Mouse (Mus musculus): ENCODE results near the gene Lce3e.

The Lce3e gene

GRCm38 (mm10) chr3:92966761-92967160 is at the start of gene Lce3e:
Lce3e (plus strand) TSS chr3:92967061.
- no peak for DNase-seq (ENCODE audit: extremely low spot score)

GRCm38 (mm10) chr3:92920364-92920763 is 46.5 kb upstream of the Lce3e start:
- DNase-seq (ENCODE audit: extremely low spot score) = no peak

- DNase-seq (ENCODE audit: extremely low spot score) = no peak
These were observed 40.7 kb upstream of the Lce3e start, which contains the start of gene Lce3a for GRCm38 (mm10) chr3:92926130-92926529. Lce3a (minus strand) TSS chr3:92926230.

- DNase-seq (ENCODE audit: extremely low spot score) = no peak
These were observed 34.2 kb upstream of the Lce3e start, which contains the start of gene Lce3b for GRCm38 (mm10) chr3:92932679-92933078. Lce3b (plus strand) TSS chr3:92932979.

GRCm38 (mm10) chr3:92944186-92944585 is 22.7 kb upstream of the Lce3e start, which contains the start of gene Lce3c:
Lce3c (plus strand) TSS chr3:92944486.
- no peak for DNase-seq (ENCODE audit: extremely low spot score)

GRCm38 (mm10) chr3:92957090-92957489 is 9.8 kb upstream of the Lce3e start, which contains the start of gene Lce3d:
Lce3d (plus strand) TSS chr3:92957390.
- DNase-seq (ENCODE audit: extremely low spot score) = no peak

GRCm38 (mm10) chr3:92978484-92978883 is 11.6 kb downstream of the Lce3e start:
- no peak for DNase-seq (ENCODE audit: extremely low spot score)

- DNase-seq (ENCODE audit: extremely low spot score) = no peak
These were observed 25.1 kb downstream of the Lce3e start, which contains the start of gene Lce3f for GRCm38 (mm10) chr3:92991926-92992325. Lce3f (plus strand) TSS chr3:92992226.

- DNase-seq (ENCODE audit: extremely low spot score) = peak; percentile 69
These were observed 31.8 kb downstream of the Lce3e start for GRCm38 (mm10) chr3:92998691-92999090.

GRCm38 (mm10) chr3:93000621-93001020 is 33.8 kb downstream of the Lce3e start:
- DNase-seq (ENCODE audit: extremely low spot score) = no peak

- no peak for DNase-seq (ENCODE audit: extremely low spot score)
These were observed 36.0 kb downstream of the Lce3e start for GRCm38 (mm10) chr3:93002843-93003242.

GRCm38 (mm10) chr3:93014378-93014801 is 47.5 kb downstream of the Lce3e start:
- peak; percentile 79 for DNase-seq (ENCODE audit: extremely low spot score)

GRCm38 (mm10) chr3:93014871-93015270 is 48.0 kb downstream of the Lce3e start:
- no peak for DNase-seq (ENCODE audit: extremely low spot score)

- DNase-seq (ENCODE audit: extremely low spot score) = no peak
These were observed 48.7 kb downstream of the Lce3e start, which contains the start of gene Crct1 for GRCm38 (mm10) chr3:93015460-93016104. Crct1 (minus strand) TSS chr3:93015687.

Measured in embryo, embryonic 9.5 days (tissue).